Mouse (Mus musculus): Measurements from ENCODE around the gene Itgb4.

DNA sequence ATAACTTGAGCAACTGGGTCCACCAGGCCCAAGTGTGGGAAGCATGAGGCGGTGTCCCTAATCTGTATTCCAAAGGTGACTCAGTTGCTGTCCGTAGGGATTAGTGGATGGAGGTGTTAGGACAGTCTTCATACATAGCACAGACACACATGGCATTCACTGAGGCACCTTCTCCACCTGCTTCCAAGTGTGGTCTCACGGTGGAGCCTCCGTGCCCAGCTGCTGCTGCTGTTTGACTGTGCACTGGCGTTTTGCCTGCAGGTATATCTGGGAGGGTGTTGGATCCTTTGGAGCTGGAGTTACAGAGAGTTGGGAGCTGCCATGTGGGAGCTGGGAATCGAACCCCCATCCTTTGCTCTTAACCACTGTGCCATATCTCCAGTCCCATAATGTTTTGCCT, 60.1 kb downstream of the Itgb4 start:
- TF ChIP-seq CTCF (IDR thresholded peaks at IDR 0.05; ENCODE audit: control insufficient read depth, insufficient read depth, insufficient read length) (no peak), USF1 (IDR thresholded peaks at IDR 0.05; ENCODE audit: low read depth) (no peak), CEBPB (IDR thresholded peaks at IDR 0.05; ENCODE audit: low read depth) (no peak)
